Mouse (Mus musculus) neutrophil, adult 83 days (primary cell): ENCODE results near the gene Pmepa1. TPM values are rescaled to one million over a fixed set of nuclear protein-coding genes. Genes with fewer than 3 reads are reported as not detected.

Source experiments
- total RNA-seq, 2 experiments: library from RNA; stranded (reverse); gene quantifications; one replicate each; pipeline ENCODE4 v1.2.4; 2023

Pmepa1 gene
- total RNA-seq: under 1 TPM; 0.15 to 0.22 TPM

GRCm38 (mm10) chr2:173276409-173276808 is at the start of gene Pmepa1:
Gene Pmepa1 (minus strand): TSS chr2:173276533.

DNA sequence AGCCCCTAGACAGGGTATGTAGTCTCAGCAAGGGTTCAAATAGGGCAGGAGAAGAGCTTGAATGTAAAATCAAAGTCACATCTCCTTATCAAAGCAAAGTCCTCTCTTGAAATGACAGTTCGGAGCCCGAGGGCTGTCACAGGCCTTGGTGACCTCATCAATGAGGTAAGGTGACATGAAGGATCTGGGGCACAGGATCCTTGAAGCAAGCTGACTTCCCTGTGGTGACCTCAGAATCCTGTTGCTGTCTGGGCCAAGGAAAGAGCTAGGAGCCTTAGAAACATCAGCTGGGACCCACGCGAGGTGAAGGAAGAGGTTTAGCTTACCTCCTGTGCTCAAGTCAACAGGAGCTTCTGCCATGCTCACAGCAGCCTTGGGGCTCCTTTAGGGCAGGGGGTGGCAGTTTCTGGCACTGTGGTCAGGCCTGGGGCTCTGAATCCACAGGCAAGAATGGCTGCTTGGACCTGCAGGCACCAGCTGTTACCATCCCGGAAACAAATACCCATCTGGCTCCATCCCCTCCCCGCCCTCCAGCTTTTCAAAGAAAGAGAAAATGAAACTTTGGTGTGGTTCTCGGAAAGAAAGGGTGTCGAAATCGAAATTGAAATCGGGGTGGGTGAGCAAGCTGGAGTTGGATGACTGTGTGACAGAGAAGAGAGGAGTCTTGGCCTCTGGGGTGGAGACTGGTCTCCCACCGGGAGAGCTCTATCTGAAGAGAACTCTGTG is 57.8 kb downstream of the Pmepa1 start, which contains the start of gene Zbp1:
TSS of gene Zbp1 (minus strand) at position 508 of the 726 bp plus-strand sequence.

Other genes with a start within 250 kb of the Pmepa1 start
- not detected for gene Ctcfl, start 157.0 kb downstream of the Pmepa1 start, total RNA-seq
- not detected for gene Pck1, start 123.5 kb downstream of the Pmepa1 start, total RNA-seq
- gene Zbp1, start 57.6 kb downstream of the Pmepa1 start, total RNA-seq: 10 to 100 TPM; 27.1 to 36.0 TPM
- not detected for gene 1700021F07Rik, start 246.1 kb upstream of the Pmepa1 start, total RNA-seq